Mouse (Mus musculus) hindbrain, embryonic 16.5 days (tissue): ENCODE data around the gene Ppfia3. TPM values are rescaled to one million over a fixed set of nuclear protein-coding genes. Genes with fewer than 3 reads are reported as not detected.
A peak's percentile ranks its signal among the peaks of the same experiment; 100 is the strongest.

Experiments used
- ATAC-seq: fragments of 200-750 bp; cut with Nextera tagmentation; 2 replicates; pipeline ENCODE4 v1.8.0; 2017; ENCODE audit warnings: moderate TSS enrichment, moderate library complexity
- H3K27ac ChIP-seq: fragments of 300-500 bp; sonication (generic); 2 replicates; pipeline ENCODE4 v1.5.1; 2014; ENCODE audit warnings: low read depth, mild to moderate bottlenecking, control low read depth, low read length, moderate library complexity
- H3K27me3 ChIP-seq: fragments of 300-500 bp; sonication (generic); replicated peaks from 2 replicates; pipeline ENCODE4 v1.6.1; 2014; ENCODE audit warnings: low read length; ENCODE audit not compliant: control insufficient read depth, insufficient read depth
- H3K36me3 ChIP-seq: fragments of 300-500 bp; sonication (generic); 2 replicates; pipeline ENCODE4 v1.6.1; 2014; ENCODE audit warnings: mild to moderate bottlenecking, low read length, moderate library complexity, mixed read lengths; ENCODE audit not compliant: control insufficient read depth, insufficient read depth
- H3K4me1 ChIP-seq: fragments of 300-500 bp; sonication (generic); 2 replicates; pipeline ENCODE4 v1.6.1; 2014; ENCODE audit warnings: low read depth, low read length; ENCODE audit not compliant: control insufficient read depth, insufficient read depth
- H3K4me2 ChIP-seq: fragments of 300-500 bp; sonication (generic); 2 replicates; pipeline ENCODE4 v1.6.1; 2014; ENCODE audit warnings: mild to moderate bottlenecking, low read length, control low read depth, moderate library complexity
- H3K4me3 ChIP-seq: fragments of 300-500 bp; sonication (generic); 2 replicates; pipeline ENCODE4 v1.5.1; 2014; ENCODE audit warnings: mild to moderate bottlenecking, low read length, control low read depth, moderate library complexity
- H3K9ac ChIP-seq: fragments of 300-500 bp; sonication (generic); 2 replicates; pipeline ENCODE4 v1.6.1; 2014; ENCODE audit warnings: low read depth, mild to moderate bottlenecking, control low read depth, low read length, moderate library complexity
- H3K9me3 ChIP-seq: fragments of 300-500 bp; sonication (generic); 2 replicates; pipeline ENCODE4 v1.6.1; 2014; ENCODE audit warnings: mild to moderate bottlenecking, low read length, moderate library complexity; ENCODE audit not compliant: control insufficient read depth
- WGBS: fragments of 180-500 bp; shearing (Covaris S2); extraction: QIAGEN DNeasy Blood & Tissue Kit; methylation state at CpG from one replicate; pipeline ENCODE4 v1.1.7; 2014; 5-methylcytosine and 5-hydroxymethylcytosine counted together
- polyA plus RNA-seq: library from polyadenylated mRNA; unstranded; fragments of >200 nt; fragmentation: Nextera tagmentation; extraction: Ambion mirVana; gene quantifications from 2 replicates; pipeline ENCODE4 v1.2.1, GENCODE M21; 2015

Ppfia3 gene
- polyA plus RNA-seq, 1 experiment from 2014 or later, result 28.6 TPM

DNA sequence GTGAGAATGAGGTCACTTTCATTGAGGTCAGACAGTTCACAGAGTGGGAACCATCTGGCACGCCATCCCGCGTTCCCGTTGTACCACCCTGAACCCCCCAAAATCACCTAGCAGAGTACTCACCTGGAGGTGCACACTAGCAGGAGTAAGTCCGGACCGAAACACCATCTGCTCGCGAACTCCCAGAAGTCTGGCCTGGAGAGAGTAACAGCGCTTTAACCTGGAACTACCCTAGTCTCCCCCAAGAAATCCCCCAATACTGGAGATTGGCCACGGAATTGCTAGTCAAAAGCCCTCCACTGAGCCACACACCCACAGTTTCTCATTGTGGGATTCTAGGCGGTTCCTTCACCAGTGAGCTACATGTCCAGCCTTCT is 26.8 kb downstream of the Ppfia3 start:
- no peak for ATAC-seq
- H3K4me3 ChIP-seq, result peak overlapping the region; percentile 45
- no peaks in the 10 kb centered on the region for H3K9me3 ChIP-seq
- no peaks in the 10 kb centered on the region; the same call in 1 of the 2 replicates for H3K36me3 ChIP-seq
- WGBS, result 8% methylated on average over 11 of the region's 11 CpGs
- peak overlapping the region; percentile 70 for H3K9ac ChIP-seq
- H3K27me3 ChIP-seq, result no peaks in the 10 kb centered on the region; the same call in 1 of the 2 replicates
- peak overlapping the region; percentile 71 for H3K4me2 ChIP-seq
- H3K4me1 ChIP-seq, result peaks cover 11% of the 10 kb centered on the region
- no peak overlapping the region for H3K27ac ChIP-seq

GRCm38 (mm10) chr7:45339410-45340065 is 27.3 kb downstream of the Ppfia3 start:
- peak overlapping the region; percentile 45 for H3K4me3 ChIP-seq
- peaks cover 11% of the 10 kb centered on the region for H3K4me1 ChIP-seq
- H3K4me2 ChIP-seq, result peak overlapping the region; percentile 71
- peak; percentile 73 for ATAC-seq
- no peak overlapping the region for H3K27ac ChIP-seq
- no peaks in the 10 kb centered on the region; the same call in 1 of the 2 replicates for H3K27me3 ChIP-seq
- H3K9me3 ChIP-seq, result no peaks in the 10 kb centered on the region
- H3K36me3 ChIP-seq, result no peaks in the 10 kb centered on the region
- 3% methylated on average over 37 of the region's 39 CpGs for WGBS
- peak overlapping the region; percentile 70 for H3K9ac ChIP-seq

GRCm38 (mm10) chr7:45338161-45338911 is 28.5 kb downstream of the Ppfia3 start:
- Histone ChIP-seq H3K4me3 (no peak overlapping the region), H3K4me1 (peaks cover 11% of the 10 kb centered on the region), H3K36me3 (no peaks in the 10 kb centered on the region), H3K9me3 (no peaks in the 10 kb centered on the region), H3K9ac (no peak overlapping the region), H3K4me2 (no peak overlapping the region; the same call in 1 of the 2 replicates), H3K27me3 (no peaks in the 10 kb centered on the region; the same call in 1 of the 2 replicates), H3K27ac (no peak overlapping the region)
- WGBS, result 6% methylated on average over 14 of the region's 14 CpGs
- ATAC-seq, result no peak

- no peaks in the 10 kb centered on the region for H3K36me3 ChIP-seq
- H3K9me3 ChIP-seq, result no peaks in the 10 kb centered on the region
- no peaks in the 10 kb centered on the region; the same call in 1 of the 2 replicates for H3K27me3 ChIP-seq
- no peak overlapping the region for H3K4me2 ChIP-seq
- no peak overlapping the region for H3K4me3 ChIP-seq
- H3K27ac ChIP-seq, result no peak overlapping the region
- WGBS, result 20% methylated on average over 4 of the region's 4 CpGs
- peaks cover 15% of the 10 kb centered on the region for H3K4me1 ChIP-seq
- no peak overlapping the region for H3K9ac ChIP-seq
- ATAC-seq, result no peak
Observed at GRCm38 (mm10) chr7:45337469-45337868, 29.4 kb downstream of the Ppfia3 start.

- peaks cover 21% of the 10 kb centered on the region for H3K4me1 ChIP-seq
- WGBS, result 91% methylated on average over 4 of the region's 4 CpGs
- ATAC-seq, result no peak
Observed at GRCm38 (mm10) chr7:45336319-45336718, 30.5 kb downstream of the Ppfia3 start.

DNA sequence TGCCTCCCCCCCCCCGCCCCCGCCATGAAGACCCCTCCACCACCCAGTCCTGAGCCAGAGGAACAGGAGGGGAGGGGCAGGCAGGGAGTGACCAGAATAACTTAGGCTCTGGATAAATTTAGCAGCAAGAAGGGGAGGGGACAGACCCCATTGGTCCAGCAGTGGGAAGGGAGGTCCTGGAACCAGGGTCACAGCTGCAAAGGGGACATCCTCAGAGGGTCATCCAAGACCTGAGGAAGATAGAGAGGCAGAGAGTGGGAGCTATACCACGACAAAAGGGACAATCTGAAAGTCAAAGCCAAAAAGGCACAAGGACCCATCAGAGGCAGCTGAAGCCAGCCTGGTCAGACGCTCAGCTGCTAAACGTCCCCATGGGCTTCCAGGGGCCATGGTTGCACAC is 31.8 kb downstream of the Ppfia3 start, which contains the start of gene Hrc:
Gene Hrc, plus strand, starts transcription at position 235 of the 400 bp plus-strand sequence.
- no peak within 1 kb of the TSS for H3K9ac ChIP-seq
- H3K4me2 ChIP-seq, result no peak within 1 kb of the TSS
- 39% methylated on average over 5 of the region's 5 CpGs for WGBS
- H3K9me3 ChIP-seq, result no peaks in the 10 kb centered on the region
- H3K27me3 ChIP-seq, result no peaks in the 10 kb centered on the region; the same call in 1 of the 2 replicates
- no peak within 1 kb of the TSS for H3K27ac ChIP-seq
- no peak for ATAC-seq
- no peaks in the 10 kb centered on the region for H3K36me3 ChIP-seq
- H3K4me1 ChIP-seq, result peaks cover 19% of the 10 kb centered on the region
- H3K4me3 ChIP-seq, result no peak within 1 kb of the TSS

More at GRCm38 (mm10) chr7:45336319-45336718, 30.5 kb downstream of the Ppfia3 start:
- no peak overlapping the region for H3K4me3 ChIP-seq
- H3K4me2 ChIP-seq, result no peak overlapping the region
- H3K36me3 ChIP-seq, result no peaks in the 10 kb centered on the region
- H3K27me3 ChIP-seq, result no peaks in the 10 kb centered on the region; the same call in 1 of the 2 replicates
- no peak overlapping the region for H3K9ac ChIP-seq
- no peaks in the 10 kb centered on the region for H3K9me3 ChIP-seq
- H3K27ac ChIP-seq, result no peak overlapping the region

DNA sequence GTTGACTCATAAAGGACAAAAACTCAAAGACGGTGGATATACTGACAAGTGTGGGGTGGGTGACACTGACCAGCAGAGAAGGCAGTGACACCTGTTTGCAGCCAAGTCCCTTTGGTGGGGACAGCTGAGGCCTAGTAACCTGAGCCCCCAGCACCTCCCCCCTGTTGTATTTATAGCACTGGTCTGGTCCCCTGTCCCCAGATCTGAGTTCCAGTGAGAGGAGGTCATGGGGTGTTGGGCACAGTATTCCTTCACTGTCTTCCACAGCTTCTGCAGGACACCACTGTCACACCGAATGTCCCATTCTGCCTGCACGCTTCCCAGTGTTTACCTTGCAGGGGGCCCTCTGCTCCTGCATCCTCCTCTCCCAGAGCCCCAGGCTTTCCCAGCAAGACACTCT is 32.2 kb downstream of the Ppfia3 start:
- Histone ChIP-seq H3K9me3 (no peaks in the 10 kb centered on the region), H3K36me3 (no peaks in the 10 kb centered on the region), H3K4me3 (no peak overlapping the region), H3K27ac (no peak overlapping the region), H3K9ac (no peak overlapping the region), H3K4me2 (no peak overlapping the region), H3K4me1 (peaks cover 15% of the 10 kb centered on the region), H3K27me3 (no peaks in the 10 kb centered on the region; the same call in 1 of the 2 replicates)
- ATAC-seq, result no peak
- WGBS, result 26% methylated on average over 3 of the region's 3 CpGs

- peak within 1 kb of the TSS; percentile 80 for H3K4me2 ChIP-seq
- no peaks in the 10 kb centered on the region for H3K9me3 ChIP-seq
- ATAC-seq, result peak; percentile 75
- H3K9ac ChIP-seq, result peak within 1 kb of the TSS; percentile 69
- H3K27ac ChIP-seq, result peak within 1 kb of the TSS; percentile 69
- peaks cover 10% of the 10 kb centered on the region for H3K4me1 ChIP-seq
- WGBS, result under 1% methylated on average over 34 of the region's 38 CpGs
- no peaks in the 10 kb centered on the region for H3K36me3 ChIP-seq
- peak within 1 kb of the TSS; percentile 59 for H3K4me3 ChIP-seq
- H3K27me3 ChIP-seq, result no peaks in the 10 kb centered on the region; the same call in 1 of the 2 replicates
Observed at GRCm38 (mm10) chr7:45333431-45333982, 33.3 kb downstream of the Ppfia3 start, which contains the start of gene Trpm4. Trpm4 (minus strand) TSS chr7:45333780.
